Mouse (Mus musculus) embryo, embryonic 11 days (tissue): ENCODE measurements around the gene Evi5.
"Not testable (repeated sequence)": the region's sequence is repeated elsewhere in the genome, so short reads cannot be mapped to it uniquely, and the experiment has no call there.

Source experiments
- DNase-seq: peaks from one replicate; pipeline ENCODE4 v3.0.0-alpha.2; 2015

Gene Evi5

GRCm38 (mm10) chr5:107874561-107875260, at the start of gene Evi5:
Gene Evi5 (minus strand): TSS chr5:107875107.
- no peak for DNase-seq

- no peak for DNase-seq
These were observed 49.7 kb upstream of the Evi5 start for GRCm38 (mm10) chr5:107924564-107924963.

GRCm38 (mm10) chr5:107922836-107923235, 47.9 kb upstream of the Evi5 start:
- no peak for DNase-seq

- DNase-seq = peak; percentile 77
These were observed 46.7 kb upstream of the Evi5 start for GRCm38 (mm10) chr5:107921400-107922252.

GRCm38 (mm10) chr5:107915280-107915679, 40.4 kb upstream of the Evi5 start:
- no peak for DNase-seq

- DNase-seq = no peak
These were observed 36.1 kb upstream of the Evi5 start for GRCm38 (mm10) chr5:107911012-107911411.

GRCm38 (mm10) chr5:107910084-107910616, 35.2 kb upstream of the Evi5 start:
- no peak for DNase-seq

GRCm38 (mm10) chr5:107909668-107910067, 34.8 kb upstream of the Evi5 start:
- DNase-seq = no peak

- no peak for DNase-seq
These were observed 33.7 kb upstream of the Evi5 start for GRCm38 (mm10) chr5:107908514-107909110.

GRCm38 (mm10) chr5:107904325-107904724, 29.4 kb upstream of the Evi5 start:
- no peak for DNase-seq

GRCm38 (mm10) chr5:107901014-107901615, 26.2 kb upstream of the Evi5 start:
- DNase-seq = no peak

- DNase-seq = peak; percentile 95
These were observed 25.5 kb upstream of the Evi5 start, which contains the start of gene Rpl5 for GRCm38 (mm10) chr5:107900206-107901013. Gene Rpl5 (plus strand): TSS chr5:107900502.

- DNase-seq = no peak
These were observed 21.4 kb upstream of the Evi5 start for GRCm38 (mm10) chr5:107896265-107896664.

- no peak for DNase-seq
These were observed 19.8 kb upstream of the Evi5 start for GRCm38 (mm10) chr5:107894676-107895075.

- not testable (repeated sequence) for DNase-seq
These were observed 16.6 kb upstream of the Evi5 start for GRCm38 (mm10) chr5:107891515-107891914.

- no peak for DNase-seq
These were observed 15.3 kb upstream of the Evi5 start for GRCm38 (mm10) chr5:107889994-107890888.

GRCm38 (mm10) chr5:107880710-107881109, 5.8 kb upstream of the Evi5 start:
- DNase-seq = no peak

- no peak for DNase-seq
These were observed 2.1 kb upstream of the Evi5 start for GRCm38 (mm10) chr5:107877053-107877452.

GRCm38 (mm10) chr5:107875261-107875611, 329 bp upstream of the Evi5 start:
- no peak for DNase-seq

GRCm38 (mm10) chr5:107873886-107874302, 1.0 kb downstream of the Evi5 start:
- DNase-seq = no peak

- no peak for DNase-seq
These were observed 1.6 kb downstream of the Evi5 start for GRCm38 (mm10) chr5:107873330-107873729.
